8 mouse cellular contexts compared by ENCODE assay signal in genomic region chr9:66945161-66945560, GRCm38 (mm10). TPM values are rescaled to one million over a fixed set of nuclear protein-coding genes. Genes with fewer than 3 reads are reported as not detected.
A peak's percentile ranks its signal among the peaks of the same experiment; 100 is the strongest.
DNase-seq lines count a peak whose midpoint lies in the region; ATAC-seq and TF ChIP-seq lines count a peak whose summit lies in the region.

No protein-coding gene starts in this region.

- intact Hi-C loops in heart, postnatal 36 days (cut with DNase I) = no loop called here

- peaks cover 11% of the 10 kb centered on the region for H3K36me3 ChIP-seq in heart, embryonic 12.5 days
- peaks cover 9 to 18% of the 10 kb centered on the region in 2 experiments for H3K36me3 ChIP-seq in MEL (ENCODE audit: control insufficient read depth in 1 of 2, insufficient read depth in 2 of 2, low read length in 2 of 2)
- peaks cover 23% of the 10 kb centered on the region for H3K36me3 ChIP-seq in hindbrain, embryonic 10.5 days
- H3K36me3 ChIP-seq in midbrain, embryonic 12.5 days = peaks cover 11% of the 10 kb centered on the region; the same call in 1 of the 2 replicates

- H3K9me3 ChIP-seq in heart, embryonic 12.5 days (replicated peaks) = no peaks in the 10 kb centered on the region
- no peaks in the 10 kb centered on the region for H3K9me3 ChIP-seq in MEL (replicated peaks; ENCODE audit: insufficient read depth, low read length)
- no peaks in the 10 kb centered on the region for H3K9me3 ChIP-seq in hindbrain, embryonic 10.5 days
- no peaks in the 10 kb centered on the region for H3K9me3 ChIP-seq in midbrain, embryonic 12.5 days

- peak overlapping the region; percentile 89 for H3K4me3 ChIP-seq in heart, embryonic 12.5 days
- H3K4me3 ChIP-seq in MEL (ENCODE audit: control insufficient read depth in 1 of 2, insufficient read depth in 1 of 2, low read depth in 2 of 2, low read length in 2 of 2) = peak overlapping the region; percentile 86 to 93
- peak overlapping the region; percentile 97 for H3K4me3 ChIP-seq in hindbrain, embryonic 10.5 days
- H3K4me3 ChIP-seq in midbrain, embryonic 12.5 days = peak overlapping the region; percentile 89

- TF ChIP-seq POLR2A in MEL (IDR thresholded peaks at IDR 0.05; ENCODE audit: control insufficient read depth in 1 of 2, insufficient read depth in 1 of 2, low read depth in 1 of 2, low read length in 2 of 2, poor library complexity in 1 of 2) = no peak

- no peak for DNase-seq in heart, postnatal 36 days
- DNase-seq in MEL (ENCODE audit: low read depth, low spot score) = peak; percentile 71
- no peak for DNase-seq in hindbrain, embryonic 10.5 days (ENCODE audit: low spot score)
- no peak for DNase-seq in layer of hippocampus, adult 8-10 months (ENCODE audit: low spot score in 2 of 2)
- no peak for DNase-seq in spleen, postnatal 36 days (ENCODE audit: low spot score in 2 of 2)

- peak overlapping the region; percentile 79 for H3K9ac ChIP-seq in heart, embryonic 12.5 days
- peak overlapping the region; percentile 83 for H3K9ac ChIP-seq in MEL (ENCODE audit: control insufficient read depth, low read depth, low read length, poor library complexity, severe bottlenecking)
- H3K9ac ChIP-seq in midbrain, embryonic 12.5 days (replicated peaks) = peak overlapping the region; percentile 87; the same call in 1 of the 2 replicates

- no peak for ATAC-seq in heart, embryonic 12.5 days (ENCODE audit: insufficient number of reproducible peaks, low FRiP score)
- ATAC-seq in midbrain, embryonic 12.5 days (ENCODE audit: low FRiP score, low read depth) = no peak
- no peak for ATAC-seq in granulocyte monocyte progenitor cell, adult 5-6 weeks (replicated peaks; ENCODE audit: poor library complexity, severe bottlenecking)

- H3K27me3 ChIP-seq in heart, embryonic 12.5 days (replicated peaks) = no peaks in the 10 kb centered on the region
- H3K27me3 ChIP-seq in MEL (ENCODE audit: control insufficient read depth in 1 of 2, insufficient read depth in 2 of 2, low read length in 2 of 2) = no peaks in the 10 kb centered on the region
- H3K27me3 ChIP-seq in hindbrain, embryonic 10.5 days (ENCODE audit: insufficient read depth, poor library complexity, severe bottlenecking) = no peaks in the 10 kb centered on the region
- H3K27me3 ChIP-seq in midbrain, embryonic 12.5 days = no peaks in the 10 kb centered on the region

- no peak for TF ChIP-seq RAD21 in MEL (IDR thresholded peaks at IDR 0.05; ENCODE audit: low read depth, low read length)

- no peak for TF ChIP-seq EP300 in MEL (IDR thresholded peaks at IDR 0.05; ENCODE audit: low read depth in 1 of 2, low read length in 2 of 2)

- H3K27ac ChIP-seq in heart, embryonic 12.5 days (ENCODE audit: poor library complexity, severe bottlenecking) = peak overlapping the region; percentile 92
- H3K27ac ChIP-seq in MEL (ENCODE audit: control insufficient read depth, low read depth, low read length) = peak overlapping the region; percentile 62
- H3K27ac ChIP-seq in hindbrain, embryonic 10.5 days = peak overlapping the region; percentile 94
- H3K27ac ChIP-seq in midbrain, embryonic 12.5 days (replicated peaks) = peak overlapping the region; percentile 95

- H3K4me2 ChIP-seq in heart, embryonic 12.5 days = peak overlapping the region; percentile 97
- H3K4me2 ChIP-seq in midbrain, embryonic 12.5 days (replicated peaks) = peak overlapping the region; percentile 82

- H3K79me2 ChIP-seq in MEL (ENCODE audit: control insufficient read depth, insufficient read depth, low read length, poor library complexity) = peaks cover 9% of the 10 kb centered on the region

- WGBS in heart, embryonic 12.5 days = 19% methylated on average over 4 of the region's 4 CpGs
- whole genome bisulfite sequencing in hindbrain, embryonic 10.5 days = 30% methylated on average over 4 of the region's 4 CpGs
- WGBS in midbrain, embryonic 12.5 days = 22% methylated on average over 4 of the region's 4 CpGs

- TF ChIP-seq CTCF in MEL (IDR thresholded peaks at IDR 0.05 in 2 of 3, conservative IDR thresholded peaks at IDR 0.05 in 1 of 3; ENCODE audit: control insufficient read depth in 1 of 3, insufficient read depth in 1 of 3, low read depth in 2 of 3, low read length in 3 of 3, poor library complexity in 1 of 3, severe bottlenecking in 1 of 3) = no peak

- H3K4me1 ChIP-seq in heart, embryonic 12.5 days (replicated peaks) = peaks cover 7% of the 10 kb centered on the region; the same call in 1 of the 2 replicates
- peaks cover 3 to 4% of the 10 kb centered on the region in 2 experiments; a peak in 2 of 4 replicates for H3K4me1 ChIP-seq in MEL (ENCODE audit: control insufficient read depth in 1 of 2, insufficient read depth in 2 of 2, low read length in 2 of 2)
- peaks cover 27% of the 10 kb centered on the region for H3K4me1 ChIP-seq in hindbrain, embryonic 10.5 days (replicated peaks)
- peaks cover 12% of the 10 kb centered on the region for H3K4me1 ChIP-seq in midbrain, embryonic 12.5 days

TF ChIP-seq in MEL, 35 proteins besides CTCF, POLR2A, EP300 and RAD21:
- no peak for TF ChIP-seq USF1 (IDR thresholded peaks at IDR 0.05; ENCODE audit: low read depth, low read length)
- no peak; the same call in 1 of the 2 replicates for TF ChIP-seq MAX (IDR thresholded peaks at IDR 0.05; ENCODE audit: low read length)
- no peak for TF ChIP-seq CHD1 (IDR thresholded peaks at IDR 0.05; ENCODE audit: low read depth, low read length)
- TF ChIP-seq MEF2A (IDR thresholded peaks at IDR 0.05; ENCODE audit: extremely low read depth, insufficient replicate concordance, low read depth, low read length, poor library complexity, severe bottlenecking) = no peak
- TF ChIP-seq ZNF384 (IDR thresholded peaks at IDR 0.05; ENCODE audit: low read depth, low read length) = no peak
- no peak for TF ChIP-seq ZKSCAN1 (IDR thresholded peaks at IDR 0.05; ENCODE audit: low read depth, low read length)
- no peak for TF ChIP-seq CHD2 (IDR thresholded peaks at IDR 0.05; ENCODE audit: low read length)

RNA-seq across cellular contexts. Expression of gene Rps27l, which starts 0.7 kb away (rescaled TPM):
- polyA plus RNA-seq in heart, embryonic 12.5 days (2016; fragmentation: Nextera tagmentation; extraction: Ambion mirVana) = 563 and 577 TPM in 2 replicates
- 100 to 1,000 TPM; 175 to 183 TPM for total RNA-seq in heart, postnatal 36 days (2021)
- 502 and 524 TPM in 2 replicates for total RNA-seq in MEL (2012; rRNA removed)
- 100 to 1,000 TPM in 1 of 2 experiments, not detected in 1; 469 TPM for polyA plus RNA-seq in MEL (2012; ENCODE audit: insufficient read depth in 1 of 2, insufficient read length in 2 of 2, low read depth in 1 of 2, low replicate concordance in 2 of 2, missing spikeins in 1 of 2)
- polyA plus RNA-seq in hindbrain, embryonic 10.5 days (2016; fragmentation: Nextera tagmentation; extraction: Ambion mirVana) = 708 and 733 TPM in 2 replicates
- polyA plus RNA-seq in midbrain, embryonic 12.5 days (2016; fragmentation: Nextera tagmentation; extraction: Ambion mirVana) = 493 and 550 TPM in 2 replicates
- 10 to 100 TPM; 38.7 to 48.0 (median 44.1) TPM for total RNA-seq in layer of hippocampus, adult 8-10 months (2022)
- total RNA-seq in granulocyte monocyte progenitor cell, adult 5-6 weeks (2014; fragmentation: Nextera tagmentation) = 960 and 1,103 TPM in 2 replicates
- total RNA-seq in granulocyte monocyte progenitor cell, adult 5-6 weeks (2017) = 140 and 187 TPM in 2 replicates

RNA-seq across cellular contexts. Expression of gene Rab8b, which starts 25.7 kb away (rescaled TPM):
- polyA plus RNA-seq in heart, embryonic 12.5 days (2016; fragmentation: Nextera tagmentation; extraction: Ambion mirVana) = 22.3 and 24.4 TPM in 2 replicates
- total RNA-seq in heart, postnatal 36 days (2021) = 10 to 100 TPM in 1 of 2 experiments, 1 to 10 TPM in 1; 9.5 to 10.3 TPM
- 15.0 and 16.4 TPM in 2 replicates for total RNA-seq in MEL (2012; rRNA removed)
- 10 to 100 TPM in 1 of 2 experiments, not detected in 1; 16.1 TPM for polyA plus RNA-seq in MEL (2012; ENCODE audit: insufficient read depth in 1 of 2, insufficient read length in 2 of 2, low read depth in 1 of 2, low replicate concordance in 2 of 2, missing spikeins in 1 of 2)
- 24.3 and 27.3 TPM in 2 replicates for polyA plus RNA-seq in hindbrain, embryonic 10.5 days (2016; fragmentation: Nextera tagmentation; extraction: Ambion mirVana)
- polyA plus RNA-seq in midbrain, embryonic 12.5 days (2016; fragmentation: Nextera tagmentation; extraction: Ambion mirVana) = 34.8 and 37.2 TPM in 2 replicates
- total RNA-seq in layer of hippocampus, adult 8-10 months (2022) = 10 to 100 TPM; 37.9 to 58.3 (median 47.4) TPM
- total RNA-seq in granulocyte monocyte progenitor cell, adult 5-6 weeks (2014; fragmentation: Nextera tagmentation) = 37.5 and 39.6 TPM in 2 replicates
- total RNA-seq in granulocyte monocyte progenitor cell, adult 5-6 weeks (2017) = 75.2 and 76.0 TPM in 2 replicates

RNA-seq across cellular contexts. Expression of gene Lactb, which starts 30.1 kb away (rescaled TPM):
- polyA plus RNA-seq in heart, embryonic 12.5 days (2016; fragmentation: Nextera tagmentation; extraction: Ambion mirVana) = 9.3 and 10.1 TPM in 2 replicates
- total RNA-seq in heart, postnatal 36 days (2021) = 10 to 100 TPM; 21.5 to 23.9 TPM
- total RNA-seq in MEL (2012; rRNA removed) = 27.0 and 28.9 TPM in 2 replicates
- polyA plus RNA-seq in MEL (2012; ENCODE audit: insufficient read depth in 1 of 2, insufficient read length in 2 of 2, low read depth in 1 of 2, low replicate concordance in 2 of 2, missing spikeins in 1 of 2) = 100 to 1,000 TPM in 1 of 2 experiments, 10 to 100 TPM in 1; 36.9 to 108 TPM
- polyA plus RNA-seq in hindbrain, embryonic 10.5 days (2016; fragmentation: Nextera tagmentation; extraction: Ambion mirVana) = 8.6 and 9.4 TPM in 2 replicates
- 9.7 and 12.0 TPM in 2 replicates for polyA plus RNA-seq in midbrain, embryonic 12.5 days (2016; fragmentation: Nextera tagmentation; extraction: Ambion mirVana)
- total RNA-seq in layer of hippocampus, adult 8-10 months (2022) = 10 to 100 TPM; 13.8 to 17.4 (median 16.6) TPM
- total RNA-seq in granulocyte monocyte progenitor cell, adult 5-6 weeks (2014; fragmentation: Nextera tagmentation) = 22.4 and 29.4 TPM in 2 replicates
- 31.9 and 38.7 TPM in 2 replicates for total RNA-seq in granulocyte monocyte progenitor cell, adult 5-6 weeks (2017)
